Mouse (Mus musculus) adrenal gland, adult 18-20 months (tissue): ENCODE measurements around the gene Galnt13. TPM values are rescaled to one million over a fixed set of nuclear protein-coding genes. Genes with fewer than 3 reads are reported as not detected.
"Not testable (repeated sequence)": the region's sequence is repeated elsewhere in the genome, so short reads cannot be mapped to it uniquely, and the experiment has no call there.

Experiments used
- DNase-seq, 2 experiments: peaks; one replicate each; pipeline ENCODE4 v3.0.0; 2021 to 2022; ENCODE audit warnings: low spot score in 2 of 2
- total RNA-seq, 2 experiments: library from RNA; stranded (reverse); gene quantifications; 1 replicate in 1 of 2; 2 replicates in 1 of 2; pipeline ENCODE4 v1.2.3; 2021

The Galnt13 gene
- total RNA-seq, 2 experiments from 2014 or later = 0.10 to 0.51 TPM

- no peak for DNase-seq
These were observed 479.1 kb downstream of the Galnt13 start for GRCm38 (mm10) chr2:54915088-54915670.

DNA sequence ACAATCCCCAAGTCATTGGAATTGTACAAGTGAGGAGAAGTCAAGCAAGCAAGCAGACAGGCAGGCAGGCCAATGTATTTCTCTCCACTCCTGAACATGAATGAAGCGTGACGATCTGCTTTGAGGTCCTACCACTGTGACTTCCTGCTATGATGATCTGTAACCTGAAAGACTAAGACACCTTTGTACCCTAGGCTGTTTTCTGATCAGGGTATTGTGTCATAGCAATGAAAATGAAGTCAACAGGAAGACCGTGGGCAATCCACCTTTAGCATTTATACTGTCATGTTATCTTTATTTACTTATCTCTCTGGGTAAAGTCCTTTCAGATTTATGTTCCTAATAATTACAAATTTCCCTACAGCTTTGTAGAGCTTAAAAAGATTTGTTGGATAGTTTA is 500.3 kb downstream of the Galnt13 start:
- DNase-seq = no peak

GRCm38 (mm10) chr2:54937306-54937705 is 501.2 kb downstream of the Galnt13 start:
- DNase-seq = no peak

DNA sequence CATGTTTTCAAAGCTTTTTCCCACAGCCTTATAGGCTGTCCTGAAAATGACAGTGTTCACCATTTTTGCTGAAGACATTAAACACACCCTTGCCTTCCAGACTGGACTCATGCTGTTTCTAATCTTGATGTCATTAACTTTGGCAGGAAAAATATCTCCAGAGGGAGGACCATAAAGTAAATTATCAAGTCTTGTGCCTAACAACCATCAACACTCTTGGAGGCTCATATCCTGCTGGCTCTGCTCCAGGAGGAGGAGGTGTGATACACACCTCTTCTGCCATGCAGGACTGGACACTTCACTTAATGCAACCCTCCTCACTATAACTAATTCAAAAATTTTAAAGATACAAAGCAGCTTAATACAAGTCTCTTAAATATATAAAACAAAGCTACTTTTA is 502.0 kb downstream of the Galnt13 start:
- no peak for DNase-seq

DNA sequence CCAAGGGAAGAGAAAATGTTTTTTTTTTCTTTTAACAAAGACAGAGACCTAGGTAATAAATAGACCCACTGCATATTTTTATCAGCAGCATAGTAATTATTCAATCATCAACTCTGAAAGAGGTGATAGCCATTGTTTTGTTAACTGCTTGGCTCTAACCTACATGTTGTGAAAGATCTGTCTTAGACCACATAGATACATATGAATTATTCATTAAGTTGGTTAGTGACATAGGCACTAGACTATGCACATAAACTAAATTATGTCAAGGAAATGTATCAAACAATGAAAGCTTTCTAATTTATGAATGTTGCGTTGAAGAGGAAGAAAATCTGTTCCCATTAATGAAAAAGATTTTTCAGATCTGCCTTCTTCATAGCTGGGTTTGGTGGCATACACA is 507.3 kb downstream of the Galnt13 start:
- DNase-seq = no peak

DNA sequence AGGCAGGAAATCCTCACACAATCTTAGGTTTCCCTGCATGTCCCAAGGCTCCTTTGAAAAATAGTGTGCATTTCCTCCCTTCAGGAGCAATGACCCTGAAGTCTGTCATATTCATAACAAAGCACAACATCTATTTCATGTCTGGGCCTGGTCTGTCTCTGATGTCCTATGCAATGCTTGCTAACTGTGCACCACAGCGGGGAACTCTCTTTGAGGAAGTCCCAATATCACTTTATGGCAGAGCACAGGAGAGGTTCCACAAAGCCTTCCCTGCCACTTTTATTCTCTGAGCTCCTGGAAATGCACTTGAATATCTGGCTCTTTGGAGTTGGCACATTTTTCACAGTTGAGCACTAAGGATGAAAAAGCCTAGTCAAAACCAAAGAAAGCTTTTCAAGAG is 547.7 kb downstream of the Galnt13 start:
- no peak for DNase-seq

GRCm38 (mm10) chr2:55022539-55022938 is 586.4 kb downstream of the Galnt13 start:
- not testable (repeated sequence) for DNase-seq

DNA sequence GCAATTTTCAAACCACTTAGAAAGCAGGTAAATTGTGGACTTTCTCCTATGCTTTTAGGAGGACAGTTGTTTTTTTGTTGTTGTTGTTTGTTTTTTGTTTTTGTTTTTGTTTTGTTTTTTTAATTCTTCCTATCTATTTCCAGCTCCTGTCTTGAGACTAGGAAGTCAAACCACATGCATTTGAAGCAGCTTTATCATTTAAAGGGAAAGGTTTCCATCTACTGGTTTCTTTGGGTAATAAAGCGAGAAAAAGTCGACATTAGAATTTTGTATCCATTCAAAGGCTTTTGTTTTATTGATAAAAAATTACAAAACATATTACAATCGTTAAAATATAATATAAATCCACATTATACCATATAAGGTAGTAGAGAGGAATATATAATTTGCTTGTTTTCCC is 598.5 kb downstream of the Galnt13 start:
- DNase-seq = no peak

DNA sequence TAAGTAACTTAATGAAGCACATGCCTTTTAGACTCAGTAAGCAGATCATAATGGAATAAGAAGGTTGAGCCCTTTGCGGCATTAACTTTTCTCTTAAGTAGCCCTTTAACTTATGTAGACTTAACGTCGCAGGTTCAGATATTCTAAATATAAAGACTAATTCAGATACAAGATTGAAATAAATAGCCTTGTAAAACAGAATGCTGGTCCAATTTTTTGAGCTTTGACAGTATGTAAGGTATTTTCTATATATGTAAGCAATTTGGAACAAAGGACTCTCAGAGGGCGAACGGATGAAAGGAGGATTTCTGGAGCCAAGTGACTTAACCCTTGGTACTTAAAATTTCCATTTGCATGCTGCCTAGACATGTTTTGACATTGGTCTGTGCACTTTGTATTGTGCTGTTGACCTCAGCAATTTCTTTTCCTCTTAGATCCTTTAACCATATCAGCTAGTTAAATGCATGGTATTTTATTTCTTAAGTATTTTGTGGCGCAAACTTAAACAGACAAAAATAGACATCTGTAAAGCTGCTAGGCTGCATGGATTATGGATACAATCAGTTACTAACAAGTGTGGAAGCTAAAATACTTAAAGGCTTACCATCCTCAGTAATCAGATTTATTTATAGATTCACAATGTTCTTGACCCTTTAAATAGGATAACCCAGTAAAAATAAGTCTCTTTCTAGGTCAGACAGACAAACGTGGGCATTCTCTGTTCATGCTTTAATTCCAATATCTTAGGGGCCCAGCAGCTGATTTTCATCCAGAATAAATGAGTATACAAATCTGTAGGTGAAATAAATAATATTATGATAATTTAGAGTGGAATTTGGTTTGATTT is 629.6 kb downstream of the Galnt13 start:
- DNase-seq = no peak

- DNase-seq = no peak
These were observed 649.5 kb downstream of the Galnt13 start for GRCm38 (mm10) chr2:55085580-55085979.

GRCm38 (mm10) chr2:55088034-55088433 is 651.9 kb downstream of the Galnt13 start:
- DNase-seq = no peak

DNA sequence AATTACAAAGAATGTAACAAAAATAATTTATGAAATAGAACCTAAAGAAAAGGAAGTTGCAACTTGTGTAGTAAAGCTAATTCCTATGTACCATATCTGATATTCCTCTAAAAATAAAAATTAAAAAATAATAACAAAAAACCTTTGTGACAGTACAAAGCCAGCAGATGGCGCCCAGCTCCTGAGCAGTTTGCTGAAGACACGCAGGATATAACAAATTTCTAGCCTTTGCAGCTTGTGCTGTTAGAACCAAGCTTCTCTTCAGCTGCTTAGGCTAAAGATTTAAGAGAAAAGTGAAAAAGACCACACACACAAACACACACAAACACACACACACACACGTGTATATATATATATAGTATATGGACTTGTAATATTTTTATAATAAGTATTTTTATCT is 654.2 kb downstream of the Galnt13 start:
- no peak for DNase-seq

- no peak for DNase-seq
These were observed 655.4 kb downstream of the Galnt13 start for GRCm38 (mm10) chr2:55091495-55091894.

- no peak for DNase-seq
These were observed 663.0 kb downstream of the Galnt13 start for GRCm38 (mm10) chr2:55099100-55099499.

- no peak for DNase-seq
These were observed 665.2 kb downstream of the Galnt13 start for GRCm38 (mm10) chr2:55101279-55101678.

GRCm38 (mm10) chr2:55103521-55103920 is 667.4 kb downstream of the Galnt13 start:
- DNase-seq = no peak

DNA sequence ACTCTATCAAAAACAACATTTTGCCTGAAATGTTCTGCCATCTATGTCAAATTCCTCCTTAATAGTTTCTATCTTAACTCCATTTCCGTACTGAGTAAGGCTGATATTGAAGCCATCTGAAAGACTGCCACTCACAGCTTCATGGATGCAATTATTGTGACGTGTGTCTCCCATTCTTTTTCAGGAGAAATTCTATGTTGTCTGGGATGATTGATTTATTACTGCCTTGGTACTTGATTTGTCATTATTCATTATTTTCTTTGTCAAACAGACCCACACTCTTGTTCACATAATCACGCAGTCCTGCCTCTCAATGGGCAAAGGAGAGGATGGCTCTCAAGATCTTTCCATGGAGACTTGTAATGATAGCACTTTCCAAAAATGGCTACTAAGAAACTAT is 671.7 kb downstream of the Galnt13 start:
- DNase-seq = no peak

DNA sequence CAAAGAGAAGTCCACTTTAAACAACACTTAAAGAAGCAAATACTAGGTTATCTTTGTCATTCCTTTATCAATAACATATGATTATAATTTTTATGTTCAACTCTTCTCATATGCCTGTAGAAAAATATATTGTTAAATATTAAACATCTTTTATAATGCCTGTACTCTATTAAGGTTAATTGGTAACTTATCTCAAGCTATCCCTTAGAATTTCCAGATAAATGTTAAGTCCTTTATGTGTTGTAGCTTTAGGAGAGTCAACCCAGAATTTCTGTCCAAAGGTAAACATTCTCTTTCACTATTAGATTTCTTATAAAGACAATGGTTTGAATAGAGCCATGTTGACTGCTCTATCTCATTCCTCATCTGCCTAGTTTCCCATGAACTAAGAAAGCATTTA is 717.0 kb downstream of the Galnt13 start:
- DNase-seq = no peak

- no peak for DNase-seq
These were observed 728.7 kb downstream of the Galnt13 start for GRCm38 (mm10) chr2:55164781-55165180.
